Mouse (Mus musculus): ENCODE measurements around the gene Rbfox2.

GRCm38 (mm10) chr15:77192154-77192935 is 114.5 kb downstream of the Rbfox2 start:
- TF ChIP-seq TAL1 (conservative IDR thresholded peaks at IDR 0.05; ENCODE audit: low read depth, low read length), result no peak
- no peak for TF ChIP-seq GATA1 (IDR thresholded peaks at IDR 0.05; ENCODE audit: borderline replicate concordance, low read length)
- no peak for TF ChIP-seq CTCF (IDR thresholded peaks at IDR 0.05; ENCODE audit: low read depth, low read length)

Measured in G1E (cell line).